Mouse (Mus musculus) CD8-positive naive resting alpha-beta T cell, adult 2 months (primary cell): ENCODE results near the gene Kidins220.
A peak's percentile ranks its signal among the peaks of the same experiment; 100 is the strongest.

Experiments used
- DNase-seq, 2 experiments: peaks; one replicate each; pipeline ENCODE4 v3.0.0; 2022; ENCODE audit warnings: low read depth in 2 of 2, low spot score in 2 of 2

The Kidins220 gene

DNA sequence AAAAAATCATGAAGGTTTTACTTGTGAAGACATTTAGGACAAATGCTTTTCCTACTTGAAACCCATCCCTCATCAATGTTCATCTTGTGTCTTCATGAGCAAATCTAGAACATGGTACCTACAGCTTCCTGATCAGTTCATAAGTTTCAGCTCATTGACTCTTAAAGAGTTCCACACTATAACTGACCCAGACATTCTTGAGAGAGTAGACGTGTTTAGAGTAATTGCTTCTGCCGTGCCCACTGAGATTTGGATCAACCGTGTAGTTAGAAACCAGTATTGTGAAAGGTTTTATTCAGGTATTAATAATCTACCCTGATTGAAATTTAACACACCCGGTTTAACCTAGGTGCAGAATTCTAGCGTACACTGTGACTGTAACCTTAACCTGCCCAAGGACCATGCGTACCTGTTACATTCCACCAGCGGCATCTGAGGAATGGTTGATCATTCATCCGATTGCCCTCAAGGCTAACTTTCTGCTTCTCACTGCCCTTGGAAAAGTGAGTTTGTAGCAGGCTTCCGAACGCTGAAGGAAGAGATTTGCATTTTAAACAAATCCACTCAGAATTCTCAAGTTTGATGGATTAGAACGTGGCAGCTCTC lies 12.3 kb upstream of the Kidins220 start:
- DNase-seq = no peak

DNA sequence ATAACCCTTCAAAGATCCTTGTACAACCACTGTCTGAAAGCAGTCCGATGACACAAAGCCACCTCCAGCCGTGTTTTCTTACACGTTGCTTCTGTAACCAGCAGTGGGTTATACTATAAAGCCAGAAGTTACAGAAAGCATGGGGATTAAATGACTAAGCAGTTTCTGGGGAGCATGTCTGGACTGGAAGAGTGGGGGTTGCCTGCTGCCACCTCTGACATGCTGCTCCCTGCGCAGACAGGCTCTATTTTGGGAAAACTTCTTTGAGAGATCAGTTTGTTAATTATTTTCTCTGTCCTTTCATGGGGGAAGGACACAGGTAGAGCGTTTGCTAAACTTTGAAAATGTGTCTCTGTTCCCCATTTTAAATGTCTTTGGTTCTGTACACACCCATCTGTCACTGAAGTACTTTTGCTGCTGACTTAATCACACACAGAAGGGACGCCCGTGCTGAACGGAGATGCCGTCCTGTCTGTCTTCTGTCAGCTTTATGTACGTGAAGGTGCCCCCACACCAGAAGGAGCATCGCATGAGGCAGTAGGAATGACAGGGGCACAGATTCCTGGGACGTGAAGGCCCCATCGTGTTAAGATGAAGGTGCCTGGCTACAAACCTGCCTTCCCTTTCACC lies 11.2 kb upstream of the Kidins220 start:
- no peak for DNase-seq

DNA sequence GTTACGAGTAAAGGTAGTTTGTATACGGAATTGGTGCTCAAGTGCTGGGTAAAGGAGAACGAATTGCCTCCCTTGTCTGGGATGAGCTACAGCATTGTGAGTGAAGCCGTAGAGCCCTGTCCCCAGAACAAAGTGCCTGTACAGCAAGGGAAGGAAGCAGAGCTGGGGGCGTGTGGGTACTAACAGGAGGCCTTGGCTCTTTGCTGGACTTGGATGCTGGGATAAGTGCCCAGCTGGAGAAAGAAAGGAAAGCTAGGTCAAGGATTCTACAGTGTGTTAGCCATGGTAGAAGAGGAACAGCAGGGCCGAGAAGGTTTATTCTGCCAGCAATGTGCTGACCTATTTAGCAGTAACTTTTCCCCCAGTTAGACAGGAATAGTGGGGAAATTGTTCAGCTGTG lies 9.3 kb upstream of the Kidins220 start:
- no peak for DNase-seq

DNA sequence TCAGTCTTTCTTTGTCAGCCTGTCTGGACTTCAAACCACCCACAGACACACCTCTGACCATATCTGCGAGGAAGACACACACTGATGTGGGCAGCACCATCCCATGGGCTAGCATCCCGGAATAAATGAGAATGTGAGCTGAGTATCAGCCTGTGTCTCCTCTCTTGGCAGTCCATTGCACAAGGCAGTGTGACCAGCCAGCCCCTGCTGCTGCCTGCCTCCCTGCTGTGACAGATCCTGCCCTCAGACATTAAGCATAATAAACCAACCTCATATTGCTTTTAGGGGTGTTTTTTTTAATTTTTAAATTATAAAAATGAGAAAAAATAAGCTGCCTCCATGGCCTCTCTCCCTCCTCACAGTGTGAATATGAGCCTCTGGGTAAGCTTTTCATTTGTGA lies 8.7 kb upstream of the Kidins220 start:
- no peak for DNase-seq

DNA sequence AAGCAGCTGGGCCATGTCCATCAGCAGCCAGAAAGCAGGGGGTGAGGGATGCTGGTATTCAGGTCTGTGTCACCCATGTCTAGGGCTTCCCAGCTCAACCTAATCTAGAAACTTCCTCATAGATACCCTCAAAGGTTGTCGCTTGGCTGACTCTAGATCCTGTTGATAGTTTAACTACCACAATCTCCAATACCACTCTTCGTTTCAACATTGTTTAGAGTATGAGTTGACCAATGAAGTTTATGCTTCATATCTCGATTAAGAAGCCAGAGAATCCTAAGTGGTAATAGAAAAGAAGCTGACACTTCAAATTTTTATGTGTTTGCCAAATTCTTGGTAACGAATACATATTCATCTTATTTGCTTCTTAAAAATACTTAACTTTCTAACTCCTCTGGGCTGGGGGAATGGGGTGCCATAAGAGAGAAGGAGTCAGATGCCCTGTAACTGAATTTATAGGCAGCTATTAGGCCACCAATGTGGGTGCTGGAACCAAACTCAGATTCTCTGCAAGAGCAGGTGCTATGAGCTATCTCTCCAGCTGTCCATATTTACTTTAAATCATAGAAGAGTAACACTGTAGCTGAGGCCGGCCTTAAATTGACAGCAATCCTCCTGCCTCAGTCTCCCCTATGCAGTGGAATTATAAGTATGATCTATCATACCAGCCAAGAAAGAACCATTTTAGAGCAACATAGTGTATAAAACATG lies 3.1 kb upstream of the Kidins220 start:
- no peak for DNase-seq

DNA sequence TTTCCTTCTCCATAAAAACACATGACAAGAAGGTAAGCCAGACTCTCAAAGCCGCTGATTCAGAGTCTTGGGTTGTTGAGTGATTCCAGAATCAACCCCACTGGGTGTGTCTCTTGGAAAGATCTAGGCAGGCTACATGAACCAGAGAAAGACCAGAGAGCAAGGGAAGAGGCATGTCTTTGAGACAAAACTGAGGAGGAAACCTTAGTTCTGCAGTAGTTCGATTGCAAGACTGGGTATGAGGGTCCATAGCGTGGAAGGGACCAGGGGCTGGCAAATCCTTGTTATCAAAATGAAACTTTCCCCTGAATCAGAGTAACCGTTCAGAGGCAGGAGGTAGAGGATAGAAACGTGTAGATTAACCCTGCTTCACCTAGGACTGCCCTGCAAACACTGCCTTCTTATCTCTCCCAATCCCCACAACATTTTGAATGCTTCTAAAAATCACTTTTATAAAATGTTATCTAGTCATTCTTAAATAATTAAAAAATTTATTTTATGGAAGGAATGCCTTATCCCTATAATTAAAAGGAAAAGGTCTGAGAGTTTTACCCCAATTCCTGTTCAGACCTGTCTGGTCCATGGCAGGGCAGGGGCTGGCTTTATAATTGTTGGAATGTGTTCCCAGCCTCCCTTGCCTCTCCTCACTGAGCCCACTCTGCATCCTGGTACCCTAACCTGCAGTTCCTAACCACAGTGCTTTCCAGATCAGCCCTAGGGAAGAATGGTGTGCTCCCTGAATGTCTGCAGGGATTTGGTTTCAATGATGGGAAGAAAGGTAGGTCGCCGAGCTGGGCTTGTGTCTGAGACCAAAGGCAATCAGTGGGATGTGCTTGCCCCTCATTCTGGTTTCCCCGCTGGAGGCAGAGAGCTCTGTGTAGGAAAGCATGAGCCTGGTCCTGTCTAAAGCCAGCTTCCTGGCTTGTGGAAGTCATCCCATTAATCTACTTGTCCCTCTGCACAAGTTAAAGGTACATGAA lies 2.1 kb upstream of the Kidins220 start:
- DNase-seq = no peak

DNA sequence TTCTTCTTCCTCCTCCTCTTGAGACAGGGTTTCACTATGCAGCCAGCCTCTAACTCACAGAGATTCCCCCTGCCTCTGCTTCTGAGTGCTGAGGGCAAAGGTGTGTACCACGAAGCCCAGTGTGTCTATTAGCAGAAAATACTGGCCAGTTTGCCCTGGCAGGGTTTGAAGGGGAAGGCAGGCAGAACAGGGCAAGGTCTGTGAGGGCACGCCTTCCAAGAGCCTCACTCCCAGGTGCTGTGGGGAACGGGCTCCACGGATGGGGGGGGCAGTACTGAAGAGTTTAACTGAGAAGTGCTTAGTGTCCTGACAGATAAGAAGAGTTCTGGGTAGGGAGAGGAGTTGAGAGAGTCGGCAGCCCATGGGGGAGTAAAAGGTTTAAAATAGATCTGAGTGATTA lies 1.1 kb upstream of the Kidins220 start:
- DNase-seq = no peak

DNA sequence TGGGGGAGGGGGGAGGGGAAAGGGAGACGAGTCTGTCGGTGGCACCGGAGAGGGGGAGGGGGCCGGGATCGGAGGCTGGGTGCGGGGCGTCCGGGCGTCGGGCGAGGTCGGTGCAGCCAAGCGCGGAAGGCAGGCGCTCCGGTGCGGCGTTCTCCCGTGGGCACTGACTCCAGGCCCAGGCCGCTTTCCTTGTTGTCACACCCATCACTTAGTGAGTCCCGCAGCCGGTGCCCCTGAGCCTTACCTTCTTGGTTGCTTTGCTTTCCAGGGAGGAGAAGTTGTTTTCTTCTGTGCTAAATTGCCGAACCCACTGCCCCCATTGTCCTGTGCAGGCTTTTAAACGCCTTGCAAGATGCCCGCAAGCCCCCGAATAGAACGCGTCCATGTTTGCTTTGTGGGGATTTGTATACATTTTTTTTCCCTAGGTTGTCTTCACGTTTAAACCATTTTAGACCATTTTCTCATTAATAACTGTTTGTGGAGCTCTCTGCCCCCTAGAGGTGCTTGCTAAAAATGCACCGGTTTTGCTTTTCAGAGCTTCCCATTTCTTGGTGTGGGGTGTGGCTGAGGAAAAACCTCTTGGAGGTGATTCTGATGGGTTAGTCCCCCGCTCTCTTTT lies 499 bp downstream of the Kidins220 start:
- DNase-seq = peak; percentile 32 to 55

DNA sequence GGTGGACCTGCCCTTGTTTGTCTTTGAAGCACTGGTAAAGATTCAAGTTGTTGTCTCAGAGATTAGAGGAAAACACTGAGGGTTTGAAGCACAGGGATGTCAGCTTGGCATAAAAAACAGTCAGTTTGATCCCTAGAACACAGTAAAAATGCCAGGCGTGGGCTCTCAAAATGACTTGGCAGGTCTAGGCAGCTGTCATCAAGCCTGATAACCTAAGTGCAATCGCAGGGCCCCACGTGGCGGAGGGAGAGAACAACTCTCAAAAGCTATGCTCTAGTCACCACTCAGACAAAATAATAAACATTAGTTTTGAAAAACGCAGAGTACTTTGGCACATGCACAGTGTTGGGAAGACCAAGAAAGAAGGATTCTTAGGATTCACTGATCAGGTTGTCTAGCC lies 10.5 kb downstream of the Kidins220 start:
- no peak for DNase-seq

DNA sequence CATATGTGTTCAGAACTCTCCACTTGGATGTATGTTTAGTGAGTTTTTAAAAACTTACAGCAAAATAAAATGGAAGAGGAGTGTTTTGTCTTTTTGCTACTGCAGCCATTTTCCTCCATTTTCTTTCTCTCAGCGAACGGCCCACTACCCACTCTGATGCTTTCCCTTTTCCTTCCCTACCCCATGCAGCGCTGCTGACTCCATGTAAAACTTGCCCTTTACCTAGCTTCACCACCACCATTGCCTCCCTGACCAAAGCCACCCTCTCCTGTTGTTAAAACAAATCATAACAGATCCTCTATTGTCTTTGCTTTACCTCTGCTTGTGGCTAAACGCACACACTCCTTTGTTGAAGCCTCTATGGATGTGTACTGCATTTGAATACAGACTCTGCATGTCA lies 20.6 kb downstream of the Kidins220 start:
- DNase-seq = no peak

DNA sequence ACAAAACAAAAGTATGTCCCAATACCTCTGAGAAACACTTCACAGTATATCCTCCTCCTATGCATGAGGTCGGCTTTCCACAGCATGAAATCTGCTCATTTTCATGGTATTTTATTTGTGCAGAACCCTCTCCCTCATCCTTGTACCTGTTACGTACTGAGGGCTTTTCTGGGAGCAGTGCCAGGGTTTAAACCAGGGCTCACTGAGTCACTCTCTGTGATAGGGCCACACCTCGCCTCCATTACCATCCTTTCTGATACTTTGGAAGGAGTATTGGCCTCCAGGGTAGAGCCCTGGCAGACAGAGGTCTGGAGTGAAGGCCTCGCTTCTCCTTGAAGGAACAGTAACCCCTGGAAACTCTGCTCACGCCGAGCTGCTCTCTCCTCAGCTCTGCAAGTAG lies 30.6 kb downstream of the Kidins220 start:
- no peak for DNase-seq

DNA sequence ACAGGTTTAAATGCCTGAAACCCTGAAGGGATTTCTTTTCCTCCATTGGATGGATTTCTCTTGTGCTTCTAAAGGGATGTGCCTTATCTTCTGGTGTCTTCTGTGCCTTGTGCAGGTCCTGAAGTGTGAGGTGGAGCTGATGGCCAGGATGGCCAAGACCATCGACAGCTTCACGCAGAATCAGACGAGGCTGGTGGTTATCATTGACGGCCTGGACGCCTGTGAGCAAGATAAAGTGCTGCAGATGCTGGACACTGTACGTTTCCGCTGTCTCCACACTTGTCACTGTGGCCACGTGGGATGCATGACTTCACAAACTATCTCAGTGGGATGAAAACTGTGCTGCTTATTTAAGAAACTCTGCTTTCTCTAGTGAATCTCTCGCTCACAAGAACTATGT lies 35.2 kb downstream of the Kidins220 start:
- DNase-seq = no peak

DNA sequence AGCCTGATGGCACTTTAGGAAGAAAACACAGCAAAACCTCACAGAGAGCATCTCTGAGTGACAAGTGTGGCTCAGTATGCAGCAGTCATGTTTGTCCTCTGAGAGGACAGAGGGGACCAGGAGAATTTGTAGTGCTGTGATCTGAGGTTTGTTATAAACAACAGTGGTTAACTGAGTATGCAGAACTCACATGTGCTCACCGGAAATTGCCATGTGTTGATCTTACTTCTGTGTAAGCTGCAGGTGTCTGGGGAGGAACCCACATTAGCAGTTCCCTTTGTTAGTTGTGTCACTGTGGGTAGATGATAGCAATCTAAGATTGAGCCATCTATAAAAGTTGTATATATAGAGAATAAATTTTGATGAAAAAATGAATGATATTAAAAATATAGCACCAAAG lies 35.7 kb downstream of the Kidins220 start:
- peak in 1 of 2 experiments; percentile 37 for DNase-seq

DNA sequence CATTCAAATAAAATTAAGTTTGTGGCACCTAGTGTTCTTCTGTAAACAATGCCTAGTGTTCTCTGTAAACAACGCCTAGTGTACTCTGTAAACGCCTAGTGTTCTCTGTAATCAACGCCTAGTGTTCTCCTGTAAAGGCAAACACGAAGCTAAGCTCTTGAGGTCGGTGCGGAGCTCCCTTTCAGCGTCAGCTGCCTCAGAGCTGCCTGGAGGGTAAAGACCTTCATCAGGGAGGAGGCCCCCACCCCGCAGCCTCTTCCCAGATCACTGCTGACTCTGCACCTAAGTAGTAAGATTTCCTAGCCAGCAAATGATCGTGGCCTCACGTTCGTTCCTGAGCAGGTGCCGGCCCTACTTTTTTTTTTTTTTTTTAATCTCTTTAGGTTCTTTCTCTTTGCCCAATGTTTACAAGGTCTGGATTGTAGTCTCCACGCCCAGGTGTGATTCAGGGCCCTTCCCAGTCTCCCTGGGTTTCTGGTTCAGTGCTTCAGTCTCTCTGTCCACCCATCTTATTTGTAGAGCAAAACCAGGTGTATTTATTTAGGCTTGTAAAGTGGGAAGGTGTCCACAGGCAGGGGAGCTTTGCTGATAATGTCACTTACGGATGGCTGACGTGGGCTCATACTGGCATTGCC lies 37.1 kb downstream of the Kidins220 start:
- DNase-seq = no peak

DNA sequence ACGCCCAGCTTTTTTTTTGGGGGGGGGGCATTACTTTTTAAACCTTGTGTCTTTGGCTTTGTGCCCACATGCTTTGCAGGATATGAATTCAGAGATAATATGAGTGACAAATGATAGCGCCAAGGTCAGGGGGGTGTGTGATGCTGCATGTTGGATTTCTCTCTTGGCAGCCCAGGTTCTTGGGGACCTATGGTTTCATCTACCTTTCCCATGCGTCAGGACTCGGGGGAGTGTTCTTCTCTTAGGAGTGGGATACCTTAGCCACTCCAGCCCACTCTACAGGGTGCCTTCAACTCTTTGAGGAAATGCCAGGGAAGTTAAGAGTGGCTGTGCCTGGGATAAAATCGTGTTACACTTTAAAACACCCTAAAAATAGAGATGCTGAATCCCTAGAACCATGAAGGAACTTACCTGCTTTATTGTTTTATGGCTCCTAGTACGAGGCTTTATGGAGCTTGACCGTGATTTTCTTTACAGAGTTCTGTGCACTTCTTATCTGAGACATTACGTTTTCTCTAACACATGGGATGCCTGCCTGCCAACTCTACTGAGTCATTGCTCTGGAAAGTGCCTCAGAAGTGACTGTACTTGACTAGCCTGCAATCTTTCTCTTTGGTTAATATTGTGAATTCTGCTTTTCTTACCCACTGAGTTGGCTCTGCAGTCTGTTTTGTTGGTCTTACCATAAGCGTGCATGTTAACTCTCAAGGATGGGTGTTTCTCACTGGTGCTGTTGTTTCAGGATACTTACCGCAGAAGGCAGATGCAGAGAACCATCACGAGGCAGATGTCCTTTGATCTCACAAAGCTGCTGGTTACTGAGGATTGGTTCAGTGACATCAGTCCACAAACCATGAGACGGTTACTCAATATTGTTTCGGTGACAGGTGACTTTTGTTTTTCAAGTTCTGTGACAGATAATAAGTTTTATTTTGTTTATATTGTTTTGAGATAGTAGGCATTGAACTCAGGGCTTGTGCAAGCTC lies 38.1 kb downstream of the Kidins220 start:
- DNase-seq = peak; percentile 47 to 62

DNA sequence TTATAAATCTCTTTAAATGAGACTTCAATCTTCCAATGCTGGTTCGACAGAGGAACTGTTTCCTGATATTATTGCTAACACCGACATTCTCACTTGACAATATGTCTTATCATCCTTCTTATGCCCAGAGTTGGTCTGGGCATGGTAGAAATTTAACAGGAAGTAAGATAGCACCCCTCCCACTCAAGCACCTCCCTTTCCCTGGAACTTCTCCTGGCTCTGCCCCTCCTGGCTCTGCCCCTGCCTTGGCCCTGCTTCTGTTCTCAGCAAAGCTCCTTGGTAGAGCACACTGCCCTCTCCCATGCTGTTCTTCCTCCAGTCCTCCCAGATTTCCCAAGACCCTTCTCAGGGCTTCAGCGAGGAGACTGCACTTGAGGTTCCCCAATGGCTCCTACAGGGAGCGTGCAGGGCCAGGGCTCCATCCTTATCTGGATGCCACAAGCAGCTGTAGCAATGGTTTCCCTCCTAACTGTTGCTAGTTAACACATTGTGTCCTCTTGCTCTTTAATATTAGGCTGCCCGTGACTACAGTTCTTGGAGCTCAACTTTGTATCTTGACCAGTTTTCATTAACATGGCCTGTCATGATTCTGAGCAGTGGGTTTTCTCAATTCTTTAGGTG lies 39.7 kb downstream of the Kidins220 start:
- DNase-seq = no peak

DNA sequence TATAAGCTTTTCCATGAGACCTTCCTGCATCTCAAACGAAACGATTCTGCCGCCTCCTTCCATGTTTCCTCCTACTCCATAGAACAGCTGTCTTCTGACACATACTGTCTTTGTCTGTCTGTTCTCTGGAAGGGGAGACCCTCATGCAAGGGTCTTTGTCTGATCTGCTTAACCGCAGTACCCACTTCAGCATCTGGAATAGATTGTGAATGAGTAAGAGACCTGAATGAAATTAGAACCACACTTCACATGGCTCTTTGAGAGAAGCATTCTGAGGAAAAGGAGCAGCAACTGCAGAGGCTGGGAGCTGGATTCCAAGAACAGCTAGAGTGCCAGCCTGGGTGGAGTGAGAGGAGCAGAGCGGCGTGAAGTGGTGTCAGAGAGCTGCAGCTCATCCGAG lies 40.2 kb downstream of the Kidins220 start:
- no peak for DNase-seq

DNA sequence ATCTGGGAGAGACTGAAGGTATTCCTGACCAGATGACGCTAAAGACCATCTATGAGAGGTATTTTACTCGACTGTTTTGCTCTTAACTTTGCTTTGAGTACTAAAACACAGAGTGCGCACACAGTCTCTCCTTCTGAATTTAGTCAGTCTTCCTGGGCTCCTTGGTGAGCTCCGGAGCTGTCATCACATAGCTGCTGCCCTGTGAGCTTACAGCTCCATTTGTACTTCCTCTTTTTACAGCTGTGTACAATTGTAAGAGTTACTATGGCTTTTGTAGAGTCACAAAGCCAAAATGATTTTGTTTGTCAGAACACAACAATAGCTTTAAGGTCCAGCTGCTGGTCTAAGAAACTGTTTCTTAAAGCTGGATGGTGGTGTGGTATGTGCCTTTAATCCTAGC lies 42.3 kb downstream of the Kidins220 start:
- DNase-seq = no peak

DNA sequence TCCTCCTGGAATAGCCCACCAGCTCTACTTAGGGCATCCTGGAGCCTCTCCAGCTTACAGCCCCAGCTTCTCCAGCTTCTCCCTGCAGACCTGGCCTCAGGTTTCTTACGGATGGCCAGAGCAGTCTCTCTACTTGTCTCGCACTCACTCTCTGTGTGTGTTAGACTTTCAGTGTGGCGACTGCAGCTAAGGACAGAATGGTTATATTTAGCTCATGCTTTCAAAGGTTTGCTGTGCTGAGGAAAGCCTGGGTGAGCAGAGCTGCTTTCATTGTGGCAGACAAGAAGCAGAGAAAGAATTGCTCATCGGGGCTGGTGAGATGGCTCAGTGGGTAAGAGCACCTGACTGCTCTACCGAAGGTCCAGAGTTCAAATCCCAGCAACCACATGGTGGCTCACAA lies 46.3 kb downstream of the Kidins220 start:
- no peak for DNase-seq
